Mouse (Mus musculus) embryo, embryonic 10.5 days (tissue): Measurements from ENCODE around the gene Hpgd.
"Not testable (repeated sequence)": the region's sequence is repeated elsewhere in the genome, so short reads cannot be mapped to it uniquely, and the experiment has no call there.

Experiments used
- DNase-seq: peaks from one replicate; pipeline ENCODE4 v3.0.0-alpha.2; 2015; ENCODE audit warnings: low spot score

Hpgd gene

DNA sequence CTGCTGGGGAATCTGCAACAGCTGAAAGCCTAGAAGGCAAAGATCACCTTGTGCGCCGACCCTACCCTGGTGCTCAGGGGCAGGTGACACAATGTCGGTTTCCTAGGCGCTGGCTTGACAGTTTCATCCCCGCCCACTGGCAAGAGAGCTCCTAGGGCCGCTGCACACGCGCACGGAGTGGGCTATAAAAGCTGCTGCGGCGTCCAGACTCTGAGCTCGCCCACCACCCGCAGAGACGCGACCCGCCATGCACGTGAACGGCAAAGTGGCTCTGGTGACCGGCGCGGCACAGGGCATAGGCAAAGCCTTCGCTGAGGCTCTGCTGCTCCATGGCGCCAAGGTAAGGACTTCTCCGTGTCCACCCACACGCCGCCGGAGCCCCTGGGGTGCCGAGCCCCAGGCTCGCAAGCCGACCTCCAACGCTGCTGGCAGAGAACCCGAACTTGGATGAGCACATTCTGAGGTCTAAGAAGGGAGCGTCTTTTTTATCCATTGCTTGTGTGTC is at the start of gene Hpgd:
Gene Hpgd, plus strand, starts transcription at position 213 of the 505 bp plus-strand sequence.
- DNase-seq, result peak; percentile 72

DNA sequence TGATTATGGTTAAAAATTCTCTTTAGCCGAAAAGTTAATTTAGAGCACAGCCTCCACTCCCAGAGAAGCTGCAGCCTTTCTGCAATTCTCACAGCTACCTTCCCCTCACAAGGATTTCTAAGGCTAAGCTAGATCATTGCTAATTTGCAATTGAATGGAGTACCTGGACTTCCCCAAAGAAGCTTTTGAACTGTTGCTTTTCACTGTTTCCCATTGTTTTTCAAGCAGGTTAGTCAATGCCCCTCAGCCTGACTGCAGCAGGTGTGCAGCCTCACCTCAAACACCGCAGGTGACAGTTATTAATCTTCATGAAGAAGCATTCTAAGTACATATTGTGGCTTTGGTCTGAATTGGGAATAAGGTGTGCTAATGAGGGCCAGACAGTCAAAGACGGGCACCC is 42.7 kb upstream of the Hpgd start:
- not testable (repeated sequence) for DNase-seq

DNA sequence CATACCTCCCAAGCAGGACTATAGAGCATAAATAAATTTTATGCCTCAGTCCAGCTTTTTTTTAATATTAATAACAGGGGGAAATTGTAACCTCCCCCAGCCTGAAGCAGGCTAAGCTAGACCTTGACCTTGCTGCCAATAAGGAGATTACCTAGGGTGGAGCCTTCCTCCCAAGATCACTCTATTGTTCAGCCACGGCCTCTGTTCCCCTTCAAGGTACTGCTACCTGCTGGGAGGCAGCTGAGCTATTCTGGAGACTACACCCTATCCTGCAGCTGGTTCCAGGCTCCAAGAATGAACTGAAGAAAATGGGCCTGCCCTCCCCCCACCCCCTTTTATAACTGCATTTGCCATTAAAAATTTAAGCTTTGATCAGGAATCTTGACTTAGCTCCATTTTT is 42.1 kb upstream of the Hpgd start:
- DNase-seq, result no peak

DNA sequence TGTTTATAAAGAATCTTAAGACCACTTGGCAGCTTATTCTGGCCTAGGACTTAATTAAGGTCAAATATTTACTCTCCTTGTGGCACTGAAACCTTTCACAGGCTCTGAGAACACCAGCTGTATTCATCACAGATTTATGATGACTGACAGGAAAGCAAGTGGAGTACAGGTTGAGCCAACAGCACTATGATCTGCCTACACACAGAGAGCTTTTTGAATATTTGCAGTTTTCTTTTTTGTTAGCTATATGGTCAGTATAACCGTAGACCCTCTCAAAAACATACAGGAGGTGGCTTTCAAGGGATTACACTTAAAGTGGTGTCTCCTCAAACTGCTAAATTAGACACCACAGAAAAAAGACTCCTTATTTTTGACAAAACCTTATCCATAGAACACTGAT is 33.2 kb upstream of the Hpgd start:
- no peak for DNase-seq

DNA sequence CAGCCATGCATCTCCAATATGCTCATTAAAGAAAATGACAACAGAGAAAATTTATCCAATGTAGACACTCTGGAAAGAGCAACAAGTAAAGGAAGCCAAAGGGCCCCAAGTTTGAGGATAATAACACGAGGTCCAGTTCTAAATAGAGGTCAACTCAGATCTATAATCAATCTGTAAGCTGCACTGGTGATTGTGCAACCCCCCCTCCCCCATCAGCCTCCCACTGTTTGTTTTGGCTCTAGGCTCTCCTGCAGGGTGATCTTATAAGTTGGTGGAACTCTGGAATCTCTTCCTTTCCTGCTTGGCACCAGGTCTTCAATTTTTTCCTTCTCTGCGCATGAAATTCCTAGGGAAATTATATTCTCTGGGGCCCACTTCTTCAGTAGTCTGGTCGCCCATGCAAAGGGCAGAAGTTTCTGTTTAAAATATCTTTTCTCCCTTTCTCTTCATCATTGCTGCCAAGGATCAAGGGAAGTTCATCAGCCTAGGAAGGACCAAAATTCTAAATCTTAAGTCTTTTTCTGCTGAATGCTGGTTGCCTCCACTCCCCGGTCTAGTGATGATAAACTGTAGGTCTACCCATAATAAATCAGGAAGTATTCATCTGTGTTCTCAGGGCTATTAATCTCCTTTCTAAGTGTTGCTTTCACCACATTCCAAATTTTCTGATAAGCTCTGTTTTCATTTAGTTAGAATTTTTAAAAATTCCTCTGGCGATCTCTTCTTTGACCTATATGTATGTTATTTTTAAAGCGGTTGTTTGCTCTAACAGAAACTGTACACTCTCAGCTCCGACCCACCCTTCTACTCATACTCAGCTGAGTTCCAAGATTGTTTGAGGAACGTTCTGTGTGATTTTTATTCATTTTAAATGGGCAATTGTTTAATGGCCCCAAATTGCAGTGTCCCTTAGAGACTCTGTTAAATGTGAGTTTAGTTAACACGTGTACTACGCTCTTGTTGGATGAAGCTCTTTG is 24.4 kb upstream of the Hpgd start:
- DNase-seq, result no peak

DNA sequence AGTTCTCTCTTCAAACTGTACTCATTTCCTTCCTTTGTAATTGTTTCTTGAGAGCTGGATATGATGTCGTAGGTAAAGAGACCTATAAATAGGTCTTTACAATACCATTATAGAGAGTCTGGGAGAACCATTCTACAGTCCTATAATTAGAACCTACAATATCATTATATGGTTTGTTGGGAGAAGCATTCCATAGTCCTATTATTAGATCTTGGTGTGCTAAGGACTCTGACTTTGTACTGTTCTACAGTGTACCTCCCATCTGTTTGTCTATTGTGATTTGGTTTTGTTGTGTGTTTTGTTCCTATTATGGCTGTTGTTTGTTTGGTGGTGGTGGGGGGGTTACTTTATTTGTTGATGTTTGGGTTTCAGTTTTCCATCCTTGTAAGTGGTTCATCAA is 21.5 kb upstream of the Hpgd start:
- DNase-seq, result no peak

DNA sequence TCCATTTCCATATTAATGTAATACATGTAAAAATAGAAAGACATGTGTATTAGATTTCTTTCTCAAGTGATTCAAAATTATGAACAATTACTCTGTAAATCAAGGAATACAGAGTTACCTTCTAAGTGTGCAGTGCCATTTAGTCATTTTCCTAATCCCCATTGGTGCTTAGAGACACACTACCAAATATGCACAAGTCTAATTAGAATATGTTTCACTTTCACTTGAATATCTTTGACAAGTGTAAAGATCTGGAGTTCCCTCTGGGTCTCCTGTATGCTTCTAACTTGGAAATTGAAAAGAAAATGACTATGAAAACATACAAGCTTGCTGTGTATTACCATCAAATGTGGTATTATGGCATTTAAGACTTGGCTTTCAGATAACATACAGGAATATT is 19.1 kb upstream of the Hpgd start:
- no peak for DNase-seq

DNA sequence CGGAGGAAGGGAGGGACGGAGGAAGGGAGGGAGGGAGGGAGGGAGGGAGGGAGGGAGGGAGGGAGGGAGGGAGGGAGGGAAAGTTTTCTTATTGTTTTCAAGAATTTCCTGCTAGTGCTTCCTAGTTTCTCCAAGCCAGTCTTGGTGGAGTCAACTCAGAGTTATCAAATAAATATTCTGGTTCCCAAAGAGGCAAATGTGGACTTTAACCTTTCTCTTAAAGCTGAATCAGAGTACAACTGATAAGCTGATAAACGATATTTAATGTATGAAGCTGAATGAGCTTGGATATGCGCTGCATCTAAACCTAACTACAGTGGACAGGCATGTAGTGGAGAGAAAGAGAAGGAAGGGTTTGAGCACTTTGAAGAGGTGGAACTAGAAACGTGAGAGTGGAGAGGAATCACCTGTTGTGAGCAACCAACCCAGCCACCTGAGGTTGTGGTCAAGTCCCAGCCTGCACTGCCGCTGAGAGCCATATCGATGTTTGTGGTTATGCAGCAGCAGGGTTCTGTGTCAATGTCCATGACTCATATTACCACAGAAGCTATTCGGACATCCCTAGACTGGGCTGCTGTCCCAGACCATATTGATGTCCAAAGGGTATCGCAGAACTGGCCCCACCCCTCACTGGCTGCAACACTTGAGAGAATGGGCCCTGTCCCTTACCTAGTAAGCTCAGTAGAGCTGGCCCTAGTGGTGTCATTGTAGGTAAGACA is 16.4 kb upstream of the Hpgd start:
- no peak for DNase-seq

DNA sequence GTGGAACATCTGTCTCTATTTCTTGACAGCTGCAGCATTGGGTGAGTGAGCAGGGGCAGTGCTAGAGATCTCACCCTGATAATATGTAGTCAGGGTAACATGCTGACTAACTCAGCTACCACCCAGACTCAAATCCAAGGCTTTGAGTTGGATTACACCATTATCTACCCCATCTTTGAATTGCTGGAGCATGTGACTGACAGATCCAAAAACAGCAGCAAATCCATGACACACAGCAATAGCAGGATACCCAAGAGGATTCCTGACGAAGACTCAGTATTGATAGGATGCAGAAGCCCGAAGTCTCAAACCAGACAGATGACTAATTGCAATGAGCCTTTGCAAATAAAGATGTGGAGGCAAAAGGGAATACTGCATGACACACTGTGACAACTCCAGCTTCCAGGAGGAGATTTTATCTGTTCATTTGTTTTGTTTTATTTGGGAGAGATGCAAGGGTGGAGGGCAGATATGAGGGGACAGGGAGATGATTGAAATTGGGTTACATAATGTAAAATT is 15.8 kb upstream of the Hpgd start:
- DNase-seq, result no peak

DNA sequence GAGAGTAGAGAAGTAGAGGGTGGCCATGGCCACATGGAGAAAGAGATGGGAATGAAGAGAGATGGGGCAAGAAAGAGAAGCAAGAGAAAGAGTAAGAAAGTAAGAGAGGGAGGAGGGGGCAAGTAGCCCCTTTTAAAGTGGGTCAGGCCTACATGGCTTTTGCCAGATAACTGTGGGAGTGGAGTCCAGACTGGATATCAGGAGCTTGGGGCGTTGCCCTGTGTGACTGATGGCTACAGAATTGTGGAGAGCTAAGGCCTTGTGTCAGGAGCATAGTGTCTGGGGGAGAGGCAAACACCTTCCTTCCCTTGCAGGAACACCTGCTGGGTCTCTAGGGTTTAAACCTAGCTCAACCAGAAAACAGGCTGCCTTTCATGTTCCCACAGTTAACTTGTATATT is 10.4 kb upstream of the Hpgd start:
- no peak for DNase-seq

DNA sequence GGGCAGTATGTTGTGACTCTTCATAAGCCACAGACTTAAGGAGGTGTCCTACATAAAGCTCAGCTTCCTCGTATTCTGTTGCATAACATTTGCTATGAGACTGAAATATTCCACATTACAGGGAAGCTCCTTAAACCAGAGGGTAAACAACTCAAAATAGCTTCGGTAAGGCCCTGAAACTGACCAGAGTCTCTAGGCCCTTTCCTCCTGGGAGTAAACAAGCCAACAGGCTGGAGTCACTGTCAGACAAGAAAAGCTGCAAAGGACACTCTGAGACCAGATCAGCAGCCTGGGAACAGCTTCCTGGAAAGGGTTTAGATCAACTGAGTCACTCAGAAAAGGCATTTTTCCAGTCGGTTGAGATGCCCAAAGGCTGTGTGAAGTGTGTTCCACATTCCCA is 9.4 kb upstream of the Hpgd start:
- no peak for DNase-seq

DNA sequence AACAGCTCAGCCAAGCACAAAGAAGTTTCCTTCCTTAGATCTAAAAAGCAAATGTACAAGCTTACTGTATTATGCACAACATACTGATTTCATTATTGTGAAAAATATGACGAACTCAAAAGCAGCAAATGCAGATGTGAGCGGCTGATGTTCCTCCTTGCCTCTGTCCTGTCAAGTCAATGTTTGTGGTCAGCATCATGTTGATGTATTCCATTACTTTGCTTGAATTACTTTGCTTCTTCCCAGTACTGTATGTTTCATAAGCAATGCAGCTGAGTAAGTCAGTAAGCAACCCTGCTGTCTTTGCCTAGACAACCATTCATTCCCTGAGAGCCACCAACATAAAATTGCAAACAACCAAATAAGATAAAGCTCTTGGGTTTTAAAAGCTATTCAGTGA is 7.7 kb upstream of the Hpgd start:
- DNase-seq, result no peak

DNA sequence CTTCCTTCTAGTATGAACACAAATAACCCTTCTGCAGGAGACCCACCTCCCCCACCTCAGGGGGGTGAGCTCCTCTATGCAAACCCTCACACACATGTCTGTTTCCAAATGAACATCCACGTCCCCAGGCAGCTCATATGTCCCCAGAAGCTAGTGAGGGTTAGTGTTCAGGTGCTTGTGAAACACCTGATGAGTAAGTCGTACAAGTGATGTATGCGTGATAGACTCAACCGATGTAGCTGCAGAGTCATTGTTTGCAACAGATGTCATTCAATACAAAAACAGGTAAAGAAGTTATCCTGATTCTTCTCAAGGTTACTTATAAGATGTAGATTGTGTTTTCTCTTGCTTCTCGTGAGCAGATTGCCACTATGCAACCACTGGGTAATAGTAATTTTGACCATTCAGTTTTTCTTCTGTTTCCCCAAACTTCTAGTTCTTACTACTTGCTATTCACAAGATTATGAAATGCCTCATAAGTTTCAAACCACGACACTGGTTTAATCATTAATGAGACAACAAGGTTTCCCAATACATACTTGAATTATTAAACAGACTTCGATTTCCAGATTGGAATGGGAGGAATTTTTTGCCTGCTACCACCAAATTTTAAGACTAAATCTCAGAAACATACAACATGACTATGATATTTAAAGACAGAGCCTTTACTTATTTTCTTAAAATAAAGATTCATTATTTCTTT is 6.9 kb upstream of the Hpgd start:
- no peak for DNase-seq

DNA sequence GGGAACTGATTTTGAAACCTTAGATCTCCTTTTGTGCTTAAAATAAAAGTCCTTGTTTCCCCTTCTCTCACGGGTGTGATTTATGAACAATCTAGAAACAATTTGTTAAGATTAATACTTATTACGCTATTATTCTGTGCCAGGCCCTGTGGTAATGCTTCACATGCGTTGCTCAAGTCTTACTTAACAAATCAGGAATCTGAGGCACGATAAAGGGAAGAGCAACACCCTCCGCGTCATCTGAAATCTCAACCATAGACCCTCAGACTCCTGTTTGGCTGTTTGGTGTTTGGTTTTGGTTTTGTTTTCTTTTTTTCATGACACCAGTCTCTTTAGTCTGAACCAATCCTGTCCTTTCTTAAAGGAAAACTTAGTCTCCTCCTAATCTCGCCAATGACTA is 2.1 kb upstream of the Hpgd start:
- DNase-seq, result no peak

DNA sequence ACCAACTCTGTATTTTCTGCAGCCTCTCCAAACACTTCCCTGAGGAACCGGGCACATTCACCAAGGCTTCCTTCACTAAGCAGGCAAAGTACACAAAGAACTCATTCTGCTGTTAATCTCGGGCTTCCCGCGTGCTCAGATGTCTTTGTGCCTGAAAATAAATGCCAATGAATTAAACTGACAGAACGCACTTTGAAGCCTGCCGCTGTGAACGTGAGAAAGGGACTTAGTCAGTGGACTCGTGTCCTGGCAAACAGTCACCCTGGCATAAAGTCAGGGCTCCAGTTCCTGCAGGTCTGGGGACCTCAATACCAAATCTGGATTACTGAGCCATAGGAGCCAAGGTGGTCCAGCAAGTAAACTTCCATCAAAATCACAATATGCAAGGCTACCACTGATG is 905 bp upstream of the Hpgd start:
- peak; percentile 73 for DNase-seq

DNA sequence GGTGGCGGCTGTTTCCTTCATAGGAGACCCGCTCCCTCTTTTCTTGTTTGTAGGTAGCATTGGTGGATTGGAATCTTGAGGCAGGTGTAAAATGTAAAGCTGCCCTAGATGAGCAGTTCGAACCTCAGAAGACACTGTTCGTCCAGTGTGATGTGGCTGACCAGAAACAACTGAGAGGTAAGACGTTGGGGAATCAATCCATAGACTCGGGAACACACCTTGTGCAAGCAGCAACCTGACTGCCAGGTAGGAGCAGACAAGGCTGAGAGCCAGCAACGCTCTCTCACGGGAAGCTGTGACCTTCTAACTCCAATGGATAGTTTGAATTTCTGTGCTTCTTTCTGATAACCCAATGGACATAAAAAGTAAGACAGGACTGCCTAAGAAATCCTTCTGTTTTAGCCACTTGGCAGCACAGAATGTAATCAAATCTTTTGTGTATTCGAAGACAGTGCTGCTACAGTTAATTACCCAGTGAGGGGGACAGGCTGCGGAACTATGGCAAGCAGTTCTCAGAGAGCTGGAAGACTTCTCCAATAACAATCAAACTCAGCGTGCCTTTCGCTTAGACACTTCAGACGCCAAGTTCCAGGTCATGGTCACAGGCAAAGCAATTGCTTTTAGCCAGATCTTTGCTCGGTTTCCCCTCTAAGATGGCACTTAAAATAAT is 636 bp downstream of the Hpgd start:
- DNase-seq, result peak; percentile 15

DNA sequence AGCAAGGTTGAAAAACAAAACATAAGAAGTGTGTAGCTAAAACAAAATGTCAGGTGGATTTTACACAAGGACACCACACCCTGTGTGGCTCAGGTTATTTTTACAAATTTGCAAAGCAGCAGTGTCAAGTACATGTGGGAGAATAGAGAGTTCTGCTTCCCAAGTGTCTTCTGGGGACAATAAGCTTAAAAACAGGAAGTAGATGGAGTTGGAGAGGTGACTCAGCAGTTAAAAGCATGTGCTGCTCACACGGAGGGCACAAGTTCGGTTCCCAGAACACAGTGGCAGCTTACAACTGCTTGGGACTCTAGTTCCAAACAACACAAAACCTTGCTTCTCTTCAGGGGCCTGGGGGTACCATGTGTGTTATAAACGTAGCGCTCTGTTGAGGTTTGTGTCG is 5.0 kb downstream of the Hpgd start:
- DNase-seq, result no peak

DNA sequence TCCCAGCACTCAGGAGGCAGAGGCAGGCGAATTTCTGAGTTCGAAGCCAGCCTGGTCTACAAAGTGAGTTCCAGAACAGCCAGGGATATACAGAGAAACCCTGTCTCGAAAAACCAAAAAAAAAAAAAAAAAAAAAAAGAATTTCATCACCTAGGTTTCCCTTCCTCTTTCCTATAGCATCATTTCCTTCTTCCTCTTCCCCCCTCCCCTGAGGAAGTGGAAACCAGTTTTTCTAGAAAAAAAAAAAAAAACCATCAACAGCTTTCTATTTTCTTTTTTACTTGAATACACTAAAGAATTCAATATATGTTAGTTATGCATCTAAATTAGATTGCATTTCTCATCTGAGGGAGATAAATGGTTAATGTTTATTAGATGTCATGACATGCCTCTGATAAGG is 6.9 kb downstream of the Hpgd start:
- not testable (repeated sequence) for DNase-seq

DNA sequence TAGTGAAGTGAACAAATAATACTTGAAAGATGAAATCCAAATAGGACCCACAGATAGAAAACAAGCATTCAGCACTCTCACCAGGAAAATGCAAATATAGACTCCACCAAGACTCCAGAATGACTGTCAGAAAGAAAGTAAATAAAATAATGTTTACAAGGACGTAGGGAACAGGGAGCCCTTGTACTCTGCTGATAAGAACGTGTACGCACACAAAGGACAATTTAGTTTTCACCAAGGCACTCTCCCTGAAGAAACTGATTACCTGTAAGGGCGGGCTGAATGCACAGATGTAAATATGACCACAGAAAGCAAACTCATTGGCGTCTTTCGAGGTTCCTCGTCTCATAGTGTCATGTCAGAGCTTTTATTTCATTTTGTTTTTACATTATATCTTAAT is 10.2 kb downstream of the Hpgd start:
- no peak for DNase-seq

DNA sequence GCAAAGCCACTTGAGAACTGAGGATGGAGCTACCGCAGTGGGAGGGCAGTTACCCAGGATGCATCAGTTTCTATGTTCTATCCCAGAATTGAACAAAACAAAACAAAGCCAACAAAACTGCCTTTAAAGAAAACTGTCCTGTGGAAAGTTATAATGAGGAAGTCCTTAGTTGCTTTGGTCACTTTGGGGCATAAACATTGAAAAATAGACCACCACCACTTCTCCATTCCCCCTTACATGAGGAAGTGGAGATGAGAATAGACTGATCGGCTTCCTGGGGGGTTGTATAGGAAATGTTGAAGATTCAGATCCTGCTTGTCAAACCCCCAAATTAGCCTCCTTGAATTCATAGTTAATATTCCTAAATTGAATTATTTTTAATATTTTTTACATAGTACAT is 19.2 kb downstream of the Hpgd start:
- DNase-seq, result no peak

DNA sequence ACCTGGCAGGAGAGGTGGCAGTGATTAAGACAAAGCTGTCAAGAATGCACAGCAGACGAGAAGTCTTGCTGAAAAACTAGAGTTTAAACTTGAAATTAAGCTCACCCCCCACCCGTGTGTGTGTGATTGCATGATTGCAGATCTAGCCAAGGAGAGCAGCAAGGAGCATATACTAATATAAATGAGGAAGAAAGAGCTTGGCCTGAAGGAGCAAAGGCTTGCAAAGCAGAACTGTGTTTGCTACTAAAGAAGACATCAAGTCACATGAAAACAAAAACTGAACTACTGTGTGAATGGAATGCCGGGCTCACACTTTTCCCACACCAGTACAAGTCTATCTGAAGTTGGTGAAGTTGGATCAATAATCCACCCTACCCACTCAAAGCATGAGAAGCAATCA is 20.8 kb downstream of the Hpgd start:
- DNase-seq, result no peak

DNA sequence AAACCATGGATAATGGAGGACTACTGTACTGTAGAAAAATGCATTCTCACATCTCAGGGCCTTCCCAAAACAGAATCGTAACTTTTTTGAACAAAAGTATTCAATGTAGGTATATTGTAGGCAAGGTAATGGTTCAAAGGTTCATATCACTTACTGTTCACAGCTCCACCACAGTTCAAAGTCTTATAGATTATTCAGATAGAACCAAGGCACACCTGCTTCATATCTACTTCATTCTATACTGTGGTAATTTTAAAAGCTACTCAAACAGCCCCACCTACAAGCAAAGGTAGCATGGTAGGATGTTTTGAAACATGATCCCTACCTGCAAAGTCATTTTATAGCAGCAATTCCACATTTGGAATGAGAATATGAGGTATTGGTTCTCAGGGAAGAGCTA is 28.9 kb downstream of the Hpgd start:
- no peak for DNase-seq
